ENCODE assay signal across 9 mouse cellular contexts in the genomic region with DNA sequence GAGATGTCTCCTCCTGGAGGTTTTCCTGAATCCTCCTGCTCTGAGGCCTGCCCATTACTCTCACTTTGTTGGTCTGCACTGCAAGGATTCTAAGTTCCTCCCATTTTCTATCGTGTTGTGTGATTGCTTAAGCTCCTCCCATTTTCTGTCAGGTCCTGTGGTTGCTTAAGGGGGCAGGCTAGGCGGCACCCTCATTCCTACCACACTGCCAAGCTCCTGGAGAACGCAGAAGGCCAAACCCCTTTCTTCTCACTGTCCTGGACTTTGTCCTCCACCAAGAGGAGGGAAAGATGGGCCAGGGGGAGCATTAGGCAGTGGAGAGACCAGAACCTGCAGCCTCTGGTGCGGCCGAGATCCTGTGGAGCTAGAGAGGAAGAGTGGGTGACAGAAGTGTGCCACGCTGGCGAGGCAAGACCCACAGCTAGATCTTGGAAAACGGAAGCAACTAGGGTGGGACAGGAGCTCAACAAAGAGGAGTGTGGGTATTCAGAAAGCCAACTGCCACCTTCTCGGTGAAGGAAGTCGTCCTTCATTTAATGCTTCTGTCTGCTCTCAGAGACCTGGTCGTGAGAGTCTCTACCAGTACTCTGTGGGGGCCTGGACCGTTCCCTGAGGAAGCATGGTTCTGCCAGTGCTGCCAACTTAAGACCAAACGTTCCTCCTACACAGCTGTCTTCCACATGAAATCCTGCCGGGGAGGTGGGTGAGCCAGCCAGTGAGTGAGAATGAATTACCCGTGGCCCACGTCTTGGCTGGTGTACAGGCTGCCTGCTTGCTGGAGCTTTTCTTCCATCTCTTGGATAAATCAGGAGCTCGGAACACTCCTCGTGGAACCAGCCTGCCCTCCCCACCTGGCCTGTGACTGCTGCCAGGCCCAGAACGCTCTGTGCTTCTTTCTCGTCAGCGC.
DNase-seq lines count a peak whose midpoint lies in the region; ATAC-seq and TF ChIP-seq lines count a peak whose summit lies in the region.
"Had no signal": no experiment of that assay in that cellular context is flagged by ENCODE, and none has a peak within 500 bp of the region (broad histone marks: within the 10 kb centered on the region; RNA-seq: fewer than 3 reads in every experiment).

No protein-coding gene starts in this region.

- H3K4me1 ChIP-seq in lung, postnatal 0 days (ENCODE audit: insufficient read depth, low read depth, low read length), result no peaks in the 10 kb centered on the region; the same call in 1 of the 2 replicates
- 0 out of 2 replicates have a peak, but pooled peaks cover 5% of the 10 kb centered on the region for H3K4me1 ChIP-seq in kidney, embryonic 15.5 days

- H3K4me2 ChIP-seq in lung, postnatal 0 days (replicated peaks; ENCODE audit: low read depth, low read length), result no peak overlapping the region
- H3K4me2 ChIP-seq in kidney, embryonic 15.5 days, result no peak overlapping the region

- H3K9ac ChIP-seq in lung, postnatal 0 days (replicated peaks; ENCODE audit: low read depth), result no peak overlapping the region
- no peak overlapping the region for H3K9ac ChIP-seq in kidney, embryonic 15.5 days

- no peak overlapping the region for H3K27ac ChIP-seq in lung, postnatal 0 days (ENCODE audit: low read length)
- H3K27ac ChIP-seq in kidney, embryonic 15.5 days, result no peak overlapping the region

- peak; percentile 66 for DNase-seq in lung, postnatal 0 days (ENCODE audit: low spot score)
- no peak for DNase-seq in lung, adult 18-20 months
- DNase-seq in layer of hippocampus, postnatal 36 days, result peak; percentile 86 to 87
- DNase-seq in right cerebral cortex, postnatal 25 days, result peak; percentile 91
- no peak for DNase-seq in spleen, adult 18-20 months
- no peak for DNase-seq in heart, postnatal 36 days
- DNase-seq: kidney, postnatal 14 days had no signal

- intact Hi-C loops in heart, postnatal 36 days (cut with DNase I), result no loop called here

- H3K27me3 ChIP-seq in lung, postnatal 0 days (replicated peaks; ENCODE audit: insufficient read depth, low read length), result no peaks in the 10 kb centered on the region
- no peaks in the 10 kb centered on the region for H3K27me3 ChIP-seq in kidney, embryonic 15.5 days

- no peak for TF ChIP-seq CTCF in lung, postnatal 0 days (IDR thresholded peaks at IDR 0.05)

- WGBS in lung, postnatal 0 days, result 65% methylated on average over 21 of the region's 21 CpGs
- 74% methylated on average over 21 of the region's 21 CpGs for WGBS in kidney, embryonic 15.5 days

- no peak overlapping the region for H3K4me3 ChIP-seq in lung, postnatal 0 days (ENCODE audit: low read depth, low read length)
- no peak overlapping the region for H3K4me3 ChIP-seq in kidney, embryonic 15.5 days (replicated peaks)

- H3K9me3 ChIP-seq in lung, postnatal 0 days (ENCODE audit: low read length), result no peaks in the 10 kb centered on the region
- H3K9me3 ChIP-seq in kidney, embryonic 15.5 days (replicated peaks), result 0 out of 2 replicates have a peak, but pooled peaks cover 2% of the 10 kb centered on the region

- no peak for TF ChIP-seq EP300 in lung, postnatal 0 days (IDR thresholded peaks at IDR 0.05)

- peak; percentile 57 for ATAC-seq in lung, postnatal 0 days
- ATAC-seq in frontal cortex, adult (ENCODE audit: low TSS enrichment), result peak; percentile 84
- ATAC-seq in kidney, embryonic 15.5 days (replicated peaks; ENCODE audit: low FRiP score), result no peak

- no peaks in the 10 kb centered on the region for H3K36me3 ChIP-seq in lung, postnatal 0 days (ENCODE audit: insufficient read depth, low read length)
- H3K36me3 ChIP-seq in kidney, embryonic 15.5 days, result no peaks in the 10 kb centered on the region

Comparison
In these comparisons a context has a peak if more than half of its experiments do, and no peak if none do; other contexts are left out.
1. DNase-seq: peak in lung, postnatal 0 days (single experiment), layer of hippocampus, postnatal 36 days (2 of 2) and right cerebral cortex, postnatal 25 days (single experiment); none in lung, adult 18-20 months (0 of 2), spleen, adult 18-20 months (0 of 2) and heart, postnatal 36 days (0 of 2).